Mouse (Mus musculus): ENCODE data around the gene Cyp2a12. TPM values are rescaled to one million over a fixed set of nuclear protein-coding genes. Genes with fewer than 3 reads are reported as not detected.
"Not testable (repeated sequence)": the region's sequence is repeated elsewhere in the genome, so short reads cannot be mapped to it uniquely, and the experiment has no call there.

The Cyp2a12 gene
- 0.05 and 0.08 TPM in 2 replicates for polyA plus RNA-seq (2015; fragmentation: Nextera tagmentation; extraction: Ambion mirVana)

- Histone ChIP-seq H3K4me1 (replicated peaks; ENCODE audit: control insufficient read depth, insufficient read depth) (no peaks in the 10 kb centered on the region), H3K4me2 (replicated peaks; ENCODE audit: low read depth) (no peak within 1 kb of the TSS), H3K36me3 (ENCODE audit: control insufficient read depth, insufficient read depth, low read length) (no peaks in the 10 kb centered on the region), H3K27ac (replicated peaks) (no peak within 1 kb of the TSS), H3K9me3 (ENCODE audit: control insufficient read depth, low read length) (no peaks in the 10 kb centered on the region), H3K27me3 (ENCODE audit: control insufficient read depth, insufficient read depth, low read length) (no peaks in the 10 kb centered on the region), H3K4me3 (ENCODE audit: low read depth, low read length) (no peak within 1 kb of the TSS), H3K9ac (ENCODE audit: low read length) (no peak within 1 kb of the TSS)
- no peak for DNase-seq (ENCODE audit: low spot score)
- WGBS, result 83% methylated on average over 2 of the region's 2 CpGs
- no peak for ATAC-seq (ENCODE audit: low FRiP score, low TSS enrichment)
- TF ChIP-seq EP300 (optimal IDR thresholded peaks at IDR 0.05), result no peak
- TF ChIP-seq CTCF (IDR thresholded peaks at IDR 0.05; ENCODE audit: low read depth), result no peak
These were observed at the start of gene Cyp2a12 for GRCm38 (mm10) chr7:27028789-27029188. Gene Cyp2a12 (plus strand): TSS chr7:27029081.

GRCm38 (mm10) chr7:26981464-26981863 lies 47.4 kb upstream of the Cyp2a12 start:
- not testable (repeated sequence) for H3K27ac ChIP-seq (replicated peaks); H3K9me3 ChIP-seq (ENCODE audit: control insufficient read depth, low read length); H3K27me3 ChIP-seq (ENCODE audit: control insufficient read depth, insufficient read depth, low read length); H3K4me2 ChIP-seq (replicated peaks; ENCODE audit: low read depth); H3K4me1 ChIP-seq (replicated peaks; ENCODE audit: control insufficient read depth, insufficient read depth); H3K9ac ChIP-seq (ENCODE audit: low read length); H3K36me3 ChIP-seq (ENCODE audit: control insufficient read depth, insufficient read depth, low read length); ATAC-seq (ENCODE audit: low FRiP score, low TSS enrichment); DNase-seq (ENCODE audit: low spot score); H3K4me3 ChIP-seq (ENCODE audit: low read depth, low read length)
- 66% methylated on average over 2 of the region's 2 CpGs for WGBS

GRCm38 (mm10) chr7:26981937-26982336 lies 46.9 kb upstream of the Cyp2a12 start:
- H3K27ac ChIP-seq (replicated peaks); DNase-seq (ENCODE audit: low spot score); H3K9ac ChIP-seq (ENCODE audit: low read length); H3K27me3 ChIP-seq (ENCODE audit: control insufficient read depth, insufficient read depth, low read length); H3K9me3 ChIP-seq (ENCODE audit: control insufficient read depth, low read length); H3K4me2 ChIP-seq (replicated peaks; ENCODE audit: low read depth); H3K36me3 ChIP-seq (ENCODE audit: control insufficient read depth, insufficient read depth, low read length); H3K4me1 ChIP-seq (replicated peaks; ENCODE audit: control insufficient read depth, insufficient read depth); H3K4me3 ChIP-seq (ENCODE audit: low read depth, low read length); ATAC-seq (ENCODE audit: low FRiP score, low TSS enrichment): not testable (repeated sequence)
- 78% methylated on average over 1 of the region's 1 CpGs for WGBS

GRCm38 (mm10) chr7:26982551-26982950 lies 46.3 kb upstream of the Cyp2a12 start:
- DNase-seq (ENCODE audit: low spot score), result no peak
- no peak overlapping the region for H3K27ac ChIP-seq (replicated peaks)
- no peaks in the 10 kb centered on the region for H3K9me3 ChIP-seq (ENCODE audit: control insufficient read depth, low read length)
- no peak overlapping the region for H3K4me3 ChIP-seq (ENCODE audit: low read depth, low read length)
- no peaks in the 10 kb centered on the region for H3K36me3 ChIP-seq (ENCODE audit: control insufficient read depth, insufficient read depth, low read length)
- no peaks in the 10 kb centered on the region for H3K4me1 ChIP-seq (replicated peaks; ENCODE audit: control insufficient read depth, insufficient read depth)
- H3K27me3 ChIP-seq (ENCODE audit: control insufficient read depth, insufficient read depth, low read length), result no peaks in the 10 kb centered on the region
- no peak overlapping the region for H3K9ac ChIP-seq (ENCODE audit: low read length)
- no peak for ATAC-seq (ENCODE audit: low FRiP score, low TSS enrichment)
- 38% methylated on average over 1 of the region's 1 CpGs for WGBS
- no peak overlapping the region for H3K4me2 ChIP-seq (replicated peaks; ENCODE audit: low read depth)
- TF ChIP-seq CTCF (IDR thresholded peaks at IDR 0.05; ENCODE audit: low read depth), result no peak
- TF ChIP-seq EP300 (optimal IDR thresholded peaks at IDR 0.05), result no peak

GRCm38 (mm10) chr7:26983151-26983550 lies 45.7 kb upstream of the Cyp2a12 start:
- not testable (repeated sequence) for H3K9me3 ChIP-seq (ENCODE audit: control insufficient read depth, low read length); H3K4me3 ChIP-seq (ENCODE audit: low read depth, low read length); H3K4me1 ChIP-seq (replicated peaks; ENCODE audit: control insufficient read depth, insufficient read depth); DNase-seq (ENCODE audit: low spot score); H3K36me3 ChIP-seq (ENCODE audit: control insufficient read depth, insufficient read depth, low read length); H3K27ac ChIP-seq (replicated peaks); H3K9ac ChIP-seq (ENCODE audit: low read length); ATAC-seq (ENCODE audit: low FRiP score, low TSS enrichment); H3K27me3 ChIP-seq (ENCODE audit: control insufficient read depth, insufficient read depth, low read length); H3K4me2 ChIP-seq (replicated peaks; ENCODE audit: low read depth)
- WGBS, result 11% methylated on average over 1 of the region's 1 CpGs

GRCm38 (mm10) chr7:27026581-27026980 lies 2.3 kb upstream of the Cyp2a12 start:
- H3K27me3 ChIP-seq (ENCODE audit: control insufficient read depth, insufficient read depth, low read length); H3K9me3 ChIP-seq (ENCODE audit: control insufficient read depth, low read length); H3K9ac ChIP-seq (ENCODE audit: low read length); ATAC-seq (ENCODE audit: low FRiP score, low TSS enrichment); H3K27ac ChIP-seq (replicated peaks); H3K4me1 ChIP-seq (replicated peaks; ENCODE audit: control insufficient read depth, insufficient read depth); H3K4me2 ChIP-seq (replicated peaks; ENCODE audit: low read depth); DNase-seq (ENCODE audit: low spot score); H3K36me3 ChIP-seq (ENCODE audit: control insufficient read depth, insufficient read depth, low read length); H3K4me3 ChIP-seq (ENCODE audit: low read depth, low read length): not testable (repeated sequence)
- TF ChIP-seq CTCF (IDR thresholded peaks at IDR 0.05; ENCODE audit: low read depth), result peak; percentile 23

GRCm38 (mm10) chr7:27048886-27049285 lies 20.0 kb downstream of the Cyp2a12 start:
- not testable (repeated sequence) for H3K9ac ChIP-seq (ENCODE audit: low read length); DNase-seq (ENCODE audit: low spot score); H3K4me2 ChIP-seq (replicated peaks; ENCODE audit: low read depth); H3K9me3 ChIP-seq (ENCODE audit: control insufficient read depth, low read length); H3K27me3 ChIP-seq (ENCODE audit: control insufficient read depth, insufficient read depth, low read length); H3K36me3 ChIP-seq (ENCODE audit: control insufficient read depth, insufficient read depth, low read length); ATAC-seq (ENCODE audit: low FRiP score, low TSS enrichment); H3K4me1 ChIP-seq (replicated peaks; ENCODE audit: control insufficient read depth, insufficient read depth); H3K27ac ChIP-seq (replicated peaks); H3K4me3 ChIP-seq (ENCODE audit: low read depth, low read length)
- WGBS, result 64% methylated on average over 1 of the region's 1 CpGs

- H3K9me3 ChIP-seq (ENCODE audit: control insufficient read depth, low read length); ATAC-seq (ENCODE audit: low FRiP score, low TSS enrichment); H3K27ac ChIP-seq (replicated peaks); H3K4me2 ChIP-seq (replicated peaks; ENCODE audit: low read depth); H3K4me3 ChIP-seq (ENCODE audit: low read depth, low read length); H3K4me1 ChIP-seq (replicated peaks; ENCODE audit: control insufficient read depth, insufficient read depth); DNase-seq (ENCODE audit: low spot score); H3K27me3 ChIP-seq (ENCODE audit: control insufficient read depth, insufficient read depth, low read length); H3K9ac ChIP-seq (ENCODE audit: low read length); H3K36me3 ChIP-seq (ENCODE audit: control insufficient read depth, insufficient read depth, low read length): not testable (repeated sequence)
- WGBS, result 85% methylated on average over 2 of the region's 2 CpGs
These were observed 30.5 kb downstream of the Cyp2a12 start for GRCm38 (mm10) chr7:27059333-27059732.

GRCm38 (mm10) chr7:27059896-27060295 lies 31.0 kb downstream of the Cyp2a12 start:
- H3K36me3 ChIP-seq (ENCODE audit: control insufficient read depth, insufficient read depth, low read length); H3K27me3 ChIP-seq (ENCODE audit: control insufficient read depth, insufficient read depth, low read length); H3K4me3 ChIP-seq (ENCODE audit: low read depth, low read length); H3K9me3 ChIP-seq (ENCODE audit: control insufficient read depth, low read length); ATAC-seq (ENCODE audit: low FRiP score, low TSS enrichment); H3K4me2 ChIP-seq (replicated peaks; ENCODE audit: low read depth); H3K4me1 ChIP-seq (replicated peaks; ENCODE audit: control insufficient read depth, insufficient read depth); H3K27ac ChIP-seq (replicated peaks); DNase-seq (ENCODE audit: low spot score); H3K9ac ChIP-seq (ENCODE audit: low read length): not testable (repeated sequence)

Data from stomach, postnatal 0 days (tissue).